Mouse (Mus musculus) heart, adult 2 months (tissue): ENCODE results near the gene A330070K13Rik.

Experiments used
- CTCF ChIP-seq: fragments of 200-600 bp; IDR thresholded peaks from 2 replicates; pipeline ENCODE4 v1.8.1; 2022; ENCODE audit warnings: antibody characterized with exemption, mild to moderate bottlenecking, moderate library complexity
- EP300 ChIP-seq: fragments of 200-500 bp; IDR thresholded peaks from 2 replicates; pipeline ENCODE4 v1.6.1; 2011; ENCODE audit warnings: low read depth, low read length, control low read depth; ENCODE audit not compliant: insufficient read depth
- POLR2A ChIP-seq: fragments of 200-500 bp; IDR thresholded peaks from 2 replicates; pipeline ENCODE4 v1.6.1; 2011; ENCODE audit warnings: mild to moderate bottlenecking, low read depth, low read length, control low read depth; ENCODE audit not compliant: insufficient read depth

GRCm38 (mm10) chr5:130363111-130363510 lies 21.3 kb downstream of the A330070K13Rik start:
- no peak for TF ChIP-seq CTCF
- no peak for TF ChIP-seq EP300
- no peak for TF ChIP-seq POLR2A
